Mouse (Mus musculus) CH12.LX (cell line): Measurements from ENCODE around the gene Ptpn11. TPM values are rescaled to one million over a fixed set of nuclear protein-coding genes. Genes with fewer than 3 reads are reported as not detected.

Experiments used
- polyA plus RNA-seq: library from polyadenylated mRNA; unstranded; fragments of >175 nt; gene quantifications from 2 replicates; pipeline ENCODE4 v1.2.1, GENCODE M21; 2012; ENCODE audit warnings: low read depth; ENCODE audit not compliant: insufficient read length
- total RNA-seq, 2 experiments: library from RNA; depleted of rRNA; stranded (reverse); fragments of 300-350 nt in 1 of 2; fragments of >200 nt in 1 of 2; gene quantifications; 2 replicates each; pipeline ENCODE4 v1.2.3; 2012 to 2014

Ptpn11 gene
- total and polyA plus RNA-seq, 3 experiments, result 33.2 to 62.8 (median 44.6) TPM

Other genes starting within 250 kb of the Ptpn11 start
- gene Rph3a, start 181.3 kb downstream of the Ptpn11 start, total RNA-seq (2012; rRNA removed), result not detected in 2 replicates
- gene Rph3a, start 181.3 kb downstream of the Ptpn11 start, total RNA-seq (2014; rRNA removed), result not detected in 2 replicates
- gene Rph3a, start 181.3 kb downstream of the Ptpn11 start, polyA plus RNA-seq, result not detected in 2 replicates
- gene Rpl6, start 13.1 kb upstream of the Ptpn11 start, total RNA-seq (2012; rRNA removed), result 2,694 and 2,801 TPM in 2 replicates
- gene Rpl6, start 13.1 kb upstream of the Ptpn11 start, total RNA-seq (2014; rRNA removed), result 2,433 and 2,576 TPM in 2 replicates
- 2,607 and 2,835 TPM in 2 replicates for gene Rpl6, start 13.1 kb upstream of the Ptpn11 start, polyA plus RNA-seq
- gene Hectd4, start 28.8 kb upstream of the Ptpn11 start, total RNA-seq (2012; rRNA removed), result 6.8 and 7.8 TPM in 2 replicates
- 0.89 and 2.1 TPM in 2 replicates for gene Hectd4, start 28.8 kb upstream of the Ptpn11 start, total RNA-seq (2014; rRNA removed)
- gene Hectd4, start 28.8 kb upstream of the Ptpn11 start, polyA plus RNA-seq, result 4.3 and 6.0 TPM in 2 replicates
- 41.8 and 42.3 TPM in 2 replicates for gene Trafd1, start 194.2 kb upstream of the Ptpn11 start, total RNA-seq (2012; rRNA removed)
- 31.7 and 34.0 TPM in 2 replicates for gene Trafd1, start 194.2 kb upstream of the Ptpn11 start, total RNA-seq (2014; rRNA removed)
- gene Trafd1, start 194.2 kb upstream of the Ptpn11 start, polyA plus RNA-seq, result 52.8 and 52.9 TPM in 2 replicates
- gene Naa25, start 206.5 kb upstream of the Ptpn11 start, total RNA-seq (2012; rRNA removed), result 41.3 and 44.1 TPM in 2 replicates
- 53.1 and 59.7 TPM in 2 replicates for gene Naa25, start 206.5 kb upstream of the Ptpn11 start, total RNA-seq (2014; rRNA removed)
- gene Naa25, start 206.5 kb upstream of the Ptpn11 start, polyA plus RNA-seq, result 60.3 and 66.0 TPM in 2 replicates